Mouse (Mus musculus) liver, adult 2 months (tissue): ENCODE measurements around the gene Ndufb8.

Source experiments
- CTCF ChIP-seq: fragments of 200-500 bp; IDR thresholded peaks from 2 replicates; pipeline ENCODE4 v1.5.1; 2011; ENCODE audit warnings: low read depth, low read length, control low read depth
- POLR2A ChIP-seq: fragments of 200-500 bp; IDR thresholded peaks from 2 replicates; pipeline ENCODE4 v1.6.1; 2011; ENCODE audit warnings: low read length, control low read depth; ENCODE audit not compliant: insufficient read depth; ENCODE audit errors: extremely low read depth

DNA sequence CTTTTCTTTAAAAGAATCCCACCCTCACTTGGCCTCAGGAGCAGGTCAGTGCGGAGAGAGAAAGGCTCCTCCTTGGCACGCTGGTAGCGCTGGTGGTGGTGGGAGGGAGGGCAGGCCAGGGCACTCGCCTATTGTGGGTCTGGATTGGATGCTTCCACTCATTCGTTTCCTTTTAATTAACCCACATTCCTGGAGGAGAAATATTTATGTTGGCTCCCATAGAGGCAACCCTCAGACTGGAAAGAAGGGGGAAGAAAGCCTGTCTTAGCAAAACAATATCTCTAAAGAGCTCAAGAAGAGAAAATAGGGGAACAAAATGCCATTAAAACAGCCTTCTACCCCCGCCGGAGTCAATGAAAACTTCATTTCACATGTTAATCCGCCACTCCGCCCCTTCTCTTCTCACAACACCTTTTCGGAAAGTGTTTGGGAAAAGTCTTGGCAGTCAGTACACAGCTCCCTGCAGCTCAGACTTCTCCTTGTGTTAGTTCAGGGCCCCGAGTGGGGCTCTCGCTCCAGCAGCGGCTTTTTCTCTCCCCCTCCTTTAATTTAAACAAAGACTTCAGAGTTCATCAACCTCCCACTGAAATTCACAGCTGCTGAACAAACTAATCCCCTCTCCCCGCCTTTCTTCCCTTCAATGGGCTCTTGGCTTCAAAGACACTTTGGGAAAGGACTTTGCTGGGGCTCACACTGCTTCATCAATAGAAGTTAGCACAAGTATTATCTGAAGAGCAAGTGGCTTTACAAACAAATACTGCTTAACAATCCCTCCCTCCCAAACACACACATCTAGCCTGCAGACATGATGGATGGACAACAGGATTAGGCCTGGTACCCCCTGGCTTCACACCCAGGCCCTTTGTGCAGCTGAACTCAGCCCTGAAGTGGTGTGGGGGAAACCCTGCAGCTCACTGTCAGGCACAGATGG is 40.5 kb downstream of the Ndufb8 start:
- TF ChIP-seq CTCF (no peak), POLR2A (no peak)
